Mouse (Mus musculus): ENCODE measurements around the gene Mfsd4b3. TPM values are rescaled to one million over a fixed set of nuclear protein-coding genes. Genes with fewer than 3 reads are reported as not detected.
"Not testable (repeated sequence)": the region's sequence is repeated elsewhere in the genome, so short reads cannot be mapped to it uniquely, and the experiment has no call there.

The Mfsd4b3 gene
- not detected in 2 replicates for polyA plus RNA-seq (2012)

DNA sequence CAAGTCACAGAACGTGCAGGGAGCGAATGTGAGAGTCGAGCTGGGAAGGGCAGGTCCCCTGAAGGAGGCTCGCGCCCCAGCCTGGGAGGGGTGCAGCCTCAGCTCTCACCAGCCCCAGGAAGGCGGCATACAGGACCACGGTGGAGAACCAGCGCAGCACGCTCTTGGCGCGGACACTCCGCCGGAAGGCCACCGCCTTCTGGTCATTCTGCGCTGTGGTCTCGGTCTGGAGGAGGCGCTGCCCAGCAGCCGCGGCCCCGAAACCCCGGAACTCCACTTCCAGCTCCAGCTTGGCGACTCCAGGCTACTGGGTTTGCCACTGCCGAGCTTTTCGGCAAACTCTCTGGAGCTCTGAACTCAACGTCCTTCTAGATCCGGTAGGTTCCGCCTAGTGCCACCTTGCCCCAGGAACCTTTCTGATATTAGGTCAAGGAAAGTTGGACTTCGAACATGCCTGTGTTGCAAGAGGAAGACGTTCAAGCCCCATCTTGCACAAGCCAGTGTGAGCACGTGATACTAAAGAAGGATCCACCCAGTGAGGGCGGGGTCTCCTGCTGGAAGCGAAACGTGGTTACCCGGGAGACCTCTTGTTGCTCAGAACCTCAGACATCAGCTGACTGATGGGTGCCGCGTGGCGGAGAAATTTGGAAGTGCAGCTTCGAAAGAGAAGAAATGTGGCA, at the start of gene Mfsd4b3:
Gene Mfsd4b3, minus strand, starts transcription at position 393 of the 680 bp plus-strand sequence.
- TF ChIP-seq GATA1 (IDR thresholded peaks at IDR 0.05; ENCODE audit: low read length) (no peak), TAL1 (IDR thresholded peaks at IDR 0.05; ENCODE audit: low read length) (no peak)
- H3K9me3 ChIP-seq (ENCODE audit: control insufficient read depth, low read length) = no peaks in the 10 kb centered on the region
- no peaks in the 10 kb centered on the region for H3K36me3 ChIP-seq (ENCODE audit: control insufficient read depth)
- peaks cover 7% of the 10 kb centered on the region for H3K27me3 ChIP-seq (ENCODE audit: control insufficient read depth)
- peak within 1 kb of the TSS; percentile 62 for H3K4me3 ChIP-seq (replicated peaks)
- H3K4me1 ChIP-seq (ENCODE audit: control insufficient read depth) = peaks cover 14% of the 10 kb centered on the region

DNA sequence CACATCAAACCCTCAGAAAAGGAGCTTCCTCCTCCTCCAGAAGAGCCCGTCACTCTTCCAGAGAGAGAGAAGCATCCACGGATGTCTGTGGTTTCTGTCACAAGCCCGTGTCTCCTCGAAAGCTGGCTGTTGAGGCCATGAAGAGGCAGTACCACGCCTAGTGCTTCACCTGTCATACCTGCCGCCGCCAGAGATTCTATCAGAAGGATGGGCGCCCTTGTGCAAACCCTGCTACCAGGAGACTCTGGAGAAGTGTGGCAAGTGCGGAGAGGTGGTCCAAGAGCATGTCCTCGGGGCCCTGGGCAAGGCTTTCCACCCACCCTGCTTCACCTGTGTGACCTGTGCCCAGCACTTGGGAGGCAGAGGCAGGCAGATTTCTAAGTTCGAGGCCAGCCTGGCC, 49.6 kb upstream of the Mfsd4b3 start:
- no peaks in the 10 kb centered on the region for H3K27me3 ChIP-seq (ENCODE audit: control insufficient read depth)
- no peaks in the 10 kb centered on the region for H3K4me1 ChIP-seq (ENCODE audit: control insufficient read depth)
- no peak overlapping the region for H3K4me3 ChIP-seq (replicated peaks)
- no peaks in the 10 kb centered on the region for H3K36me3 ChIP-seq (ENCODE audit: control insufficient read depth)
- TF ChIP-seq GATA1 (IDR thresholded peaks at IDR 0.05; ENCODE audit: low read length) (no peak), TAL1 (IDR thresholded peaks at IDR 0.05; ENCODE audit: low read length) (no peak)
- no peaks in the 10 kb centered on the region for H3K9me3 ChIP-seq (ENCODE audit: control insufficient read depth, low read length)

DNA sequence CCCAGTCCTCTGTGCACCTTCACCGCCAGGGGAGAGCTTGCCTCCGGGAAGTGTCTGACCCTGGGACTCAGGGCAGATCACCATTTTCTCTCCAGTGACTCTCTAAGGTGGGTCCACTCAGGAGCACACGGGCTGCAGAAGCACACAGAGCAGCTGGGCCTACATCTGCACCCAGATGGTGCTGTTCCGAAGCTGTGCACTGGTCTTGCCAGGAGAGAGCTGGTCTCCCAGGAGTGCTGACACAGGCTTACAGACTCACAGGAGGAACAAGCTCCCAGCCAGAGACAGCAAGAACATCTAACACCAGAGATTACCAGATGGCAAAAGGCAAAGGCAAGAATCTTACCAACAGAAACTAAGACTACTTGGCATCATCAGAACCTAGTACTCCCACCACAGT, 48.9 kb upstream of the Mfsd4b3 start:
- not testable (repeated sequence) for H3K36me3 ChIP-seq (ENCODE audit: control insufficient read depth); H3K4me1 ChIP-seq (ENCODE audit: control insufficient read depth); H3K4me3 ChIP-seq (replicated peaks); H3K27me3 ChIP-seq (ENCODE audit: control insufficient read depth); H3K9me3 ChIP-seq (ENCODE audit: control insufficient read depth, low read length)

DNA sequence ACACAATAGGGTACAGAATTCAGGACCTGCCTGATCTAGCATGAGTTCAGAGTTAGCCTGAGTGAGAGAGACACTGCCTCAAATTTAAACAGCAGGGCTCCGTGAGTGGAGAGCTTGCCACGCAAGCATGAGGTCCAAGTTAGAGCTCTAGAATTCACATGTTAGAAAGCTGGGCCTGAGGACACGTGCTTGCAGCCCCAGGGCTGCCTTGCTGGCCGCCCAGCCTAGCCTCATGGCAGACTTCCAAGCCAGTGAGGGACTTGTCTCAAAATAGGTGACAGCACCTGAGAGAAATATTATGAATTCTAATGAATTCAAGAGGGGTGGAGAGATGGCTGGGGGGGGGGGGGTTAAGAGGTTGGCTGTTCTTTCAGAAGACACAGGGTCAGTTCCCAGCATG, 48.0 kb upstream of the Mfsd4b3 start:
- H3K4me1 ChIP-seq (ENCODE audit: control insufficient read depth) = no peaks in the 10 kb centered on the region
- no peak overlapping the region for H3K4me3 ChIP-seq (replicated peaks)
- TF ChIP-seq GATA1 (IDR thresholded peaks at IDR 0.05; ENCODE audit: low read length) = no peak
- TF ChIP-seq TAL1 (IDR thresholded peaks at IDR 0.05; ENCODE audit: low read length) = no peak
- H3K27me3 ChIP-seq (ENCODE audit: control insufficient read depth) = no peaks in the 10 kb centered on the region
- H3K36me3 ChIP-seq (ENCODE audit: control insufficient read depth) = no peaks in the 10 kb centered on the region
- H3K9me3 ChIP-seq (ENCODE audit: control insufficient read depth, low read length) = no peaks in the 10 kb centered on the region

DNA sequence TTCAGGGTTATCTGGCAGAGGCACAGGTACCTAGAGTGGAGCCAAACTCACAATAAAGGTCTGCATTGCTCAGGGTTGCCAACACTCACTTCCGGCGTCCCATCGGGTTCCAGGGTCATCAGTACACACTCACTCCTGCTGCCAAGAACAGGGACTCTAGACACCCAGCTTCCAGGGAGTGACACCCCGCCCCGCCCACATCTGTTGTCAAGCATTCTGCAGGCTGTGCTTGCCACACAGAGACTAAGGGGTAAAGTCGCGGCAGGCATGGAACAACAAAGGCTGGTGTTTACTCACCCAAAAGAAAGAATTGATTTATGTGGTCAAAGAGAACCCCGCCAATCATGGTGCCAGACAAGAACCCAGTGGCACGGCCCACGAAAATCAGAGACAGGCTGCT, 47.0 kb upstream of the Mfsd4b3 start:
- no peak overlapping the region for H3K4me3 ChIP-seq (replicated peaks)
- no peaks in the 10 kb centered on the region for H3K9me3 ChIP-seq (ENCODE audit: control insufficient read depth, low read length)
- H3K36me3 ChIP-seq (ENCODE audit: control insufficient read depth) = no peaks in the 10 kb centered on the region
- no peak for TF ChIP-seq GATA1 (IDR thresholded peaks at IDR 0.05; ENCODE audit: low read length)
- no peaks in the 10 kb centered on the region for H3K27me3 ChIP-seq (ENCODE audit: control insufficient read depth)
- H3K4me1 ChIP-seq (ENCODE audit: control insufficient read depth) = no peaks in the 10 kb centered on the region

DNA sequence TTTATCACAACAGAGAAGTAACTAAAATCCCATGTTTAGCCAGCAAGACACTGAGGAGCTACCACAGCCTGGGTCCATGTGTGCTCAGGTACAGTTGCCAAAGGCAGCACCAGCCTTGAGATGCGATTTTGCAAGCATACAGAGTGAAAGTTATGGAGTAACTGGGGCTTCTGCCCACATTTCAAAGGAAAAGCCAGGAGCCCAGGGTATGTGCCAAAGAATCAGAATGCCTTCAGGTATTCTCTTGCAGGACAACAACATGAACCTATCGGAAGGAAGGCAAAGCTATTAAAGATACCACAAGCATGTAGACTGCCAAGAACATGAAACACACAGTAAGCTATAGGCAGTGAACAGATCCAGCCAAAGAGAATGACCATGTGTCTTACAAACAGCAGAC, 40.8 kb upstream of the Mfsd4b3 start:
- no peak overlapping the region for H3K4me3 ChIP-seq (replicated peaks)
- no peaks in the 10 kb centered on the region for H3K4me1 ChIP-seq (ENCODE audit: control insufficient read depth)
- no peaks in the 10 kb centered on the region for H3K27me3 ChIP-seq (ENCODE audit: control insufficient read depth)
- no peaks in the 10 kb centered on the region for H3K9me3 ChIP-seq (ENCODE audit: control insufficient read depth, low read length)
- no peaks in the 10 kb centered on the region for H3K36me3 ChIP-seq (ENCODE audit: control insufficient read depth)
- TF ChIP-seq GATA1 (IDR thresholded peaks at IDR 0.05; ENCODE audit: low read length) = no peak
- TF ChIP-seq TAL1 (IDR thresholded peaks at IDR 0.05; ENCODE audit: low read length) = no peak

DNA sequence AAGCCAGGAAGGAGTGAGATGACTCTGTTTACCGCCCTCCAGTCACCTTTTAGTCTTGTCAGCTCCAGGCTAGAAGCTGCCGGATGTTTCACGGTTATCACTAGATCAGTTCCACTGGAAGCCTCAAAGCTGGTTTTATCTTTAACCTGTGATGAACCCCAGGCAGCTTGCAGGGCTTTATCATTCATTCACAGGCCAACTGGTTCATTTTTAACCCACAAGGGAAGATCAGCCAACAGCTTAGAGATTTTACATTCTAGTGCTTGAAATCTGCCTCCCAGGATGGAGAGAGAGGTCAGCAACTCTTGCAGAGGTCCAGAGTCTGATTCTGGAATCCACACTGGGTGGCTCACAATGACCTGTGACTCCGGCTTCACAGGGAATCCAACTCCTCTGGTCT, 31.2 kb upstream of the Mfsd4b3 start:
- TF ChIP-seq TAL1 (IDR thresholded peaks at IDR 0.05; ENCODE audit: low read length) (no peak), GATA1 (IDR thresholded peaks at IDR 0.05; ENCODE audit: low read length) (no peak)
- H3K4me1 ChIP-seq (ENCODE audit: control insufficient read depth) = peaks cover 9% of the 10 kb centered on the region

DNA sequence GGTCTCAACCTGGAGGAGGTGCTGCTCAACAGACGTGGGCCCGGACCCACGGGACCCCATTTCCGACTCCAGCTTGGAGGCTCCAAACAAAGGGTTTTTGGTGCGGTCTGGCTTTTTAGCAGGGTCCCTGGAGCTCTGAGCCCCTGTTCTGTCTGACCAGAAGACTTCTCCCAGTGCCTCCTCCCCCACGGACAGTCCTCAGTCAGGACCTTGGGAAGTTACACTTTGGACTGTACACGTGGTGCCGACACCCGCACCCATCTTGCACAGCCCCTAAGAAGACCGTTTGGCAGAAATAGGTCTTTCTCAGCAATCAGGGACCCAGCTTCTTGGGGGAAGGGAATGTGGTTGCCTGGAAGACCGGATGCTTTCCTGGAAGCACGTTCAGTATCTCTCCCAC, 26.5 kb upstream of the Mfsd4b3 start, which contains the start of gene Mfsd4b5:
Gene Mfsd4b5, minus strand, starts transcription at position 181 of the 400 bp plus-strand sequence.
- TF ChIP-seq GATA1 (IDR thresholded peaks at IDR 0.05; ENCODE audit: low read length) (no peak), TAL1 (IDR thresholded peaks at IDR 0.05; ENCODE audit: low read length) (no peak)
- H3K27me3 ChIP-seq (ENCODE audit: control insufficient read depth) = no peaks in the 10 kb centered on the region
- H3K36me3 ChIP-seq (ENCODE audit: control insufficient read depth) = no peaks in the 10 kb centered on the region
- no peaks in the 10 kb centered on the region for H3K9me3 ChIP-seq (ENCODE audit: control insufficient read depth, low read length)
- H3K4me1 ChIP-seq (ENCODE audit: control insufficient read depth) = peaks cover 8% of the 10 kb centered on the region
- no peak within 1 kb of the TSS for H3K4me3 ChIP-seq (replicated peaks)

More for the DNA sequence above, 31.2 kb upstream of the Mfsd4b3 start:
- H3K27me3 ChIP-seq (ENCODE audit: control insufficient read depth) = no peaks in the 10 kb centered on the region
- no peak overlapping the region for H3K4me3 ChIP-seq (replicated peaks)
- H3K36me3 ChIP-seq (ENCODE audit: control insufficient read depth) = no peaks in the 10 kb centered on the region
- peaks cover 4% of the 10 kb centered on the region; the same call in 1 of the 2 replicates for H3K9me3 ChIP-seq (ENCODE audit: control insufficient read depth, low read length)

DNA sequence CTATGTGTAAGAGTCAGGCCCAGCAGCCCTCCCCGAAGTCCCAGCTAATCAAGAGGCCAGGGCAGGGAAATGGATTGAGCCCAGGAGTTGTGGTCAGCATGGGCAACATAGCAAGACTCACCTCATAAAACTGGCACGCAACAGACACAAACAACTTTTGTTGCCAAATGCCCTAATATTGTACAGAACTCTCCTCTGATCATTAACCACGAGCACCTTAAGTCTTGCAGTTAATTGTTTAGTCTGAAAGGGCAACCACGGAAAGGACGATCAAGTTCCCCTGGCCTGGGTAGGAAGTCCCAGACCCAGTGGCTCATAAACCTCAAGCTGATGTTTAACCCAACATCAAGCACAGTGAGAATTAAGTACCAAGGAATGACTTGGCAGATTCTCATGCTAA, 22.7 kb upstream of the Mfsd4b3 start:
- Histone ChIP-seq H3K4me3 (replicated peaks) (no peak overlapping the region), H3K27me3 (ENCODE audit: control insufficient read depth) (no peaks in the 10 kb centered on the region), H3K9me3 (ENCODE audit: control insufficient read depth, low read length) (peaks cover 8% of the 10 kb centered on the region), H3K4me1 (ENCODE audit: control insufficient read depth) (no peaks in the 10 kb centered on the region), H3K36me3 (ENCODE audit: control insufficient read depth) (no peaks in the 10 kb centered on the region)
- TF ChIP-seq GATA1 (IDR thresholded peaks at IDR 0.05; ENCODE audit: low read length) (no peak), TAL1 (IDR thresholded peaks at IDR 0.05; ENCODE audit: low read length) (no peak)

DNA sequence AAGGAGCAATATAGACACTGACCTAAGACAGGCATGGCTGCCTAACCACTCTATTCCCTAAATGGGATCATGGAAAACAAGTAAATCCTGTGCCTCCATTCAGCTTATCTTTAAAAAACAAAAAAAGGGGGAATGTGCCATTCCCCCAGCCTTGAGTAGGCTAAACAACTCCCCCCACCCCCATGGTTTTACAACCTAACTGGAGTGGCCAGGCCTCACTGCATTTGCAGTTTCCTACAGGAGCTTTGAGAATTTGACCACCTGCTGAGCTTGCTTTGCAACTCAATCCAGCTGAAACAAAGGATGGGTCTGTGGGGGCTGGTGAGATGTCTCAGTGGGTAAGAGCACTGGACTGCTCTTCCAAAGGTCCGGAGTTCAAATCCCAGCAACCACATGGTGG, 18.3 kb upstream of the Mfsd4b3 start:
- H3K27me3 ChIP-seq (ENCODE audit: control insufficient read depth) = no peaks in the 10 kb centered on the region
- H3K4me3 ChIP-seq (replicated peaks) = no peak overlapping the region
- no peak for TF ChIP-seq TAL1 (IDR thresholded peaks at IDR 0.05; ENCODE audit: low read length)
- TF ChIP-seq GATA1 (IDR thresholded peaks at IDR 0.05; ENCODE audit: low read length) = no peak
- no peaks in the 10 kb centered on the region for H3K36me3 ChIP-seq (ENCODE audit: control insufficient read depth)
- peaks cover 10% of the 10 kb centered on the region for H3K9me3 ChIP-seq (ENCODE audit: control insufficient read depth, low read length)
- no peaks in the 10 kb centered on the region for H3K4me1 ChIP-seq (ENCODE audit: control insufficient read depth)
